Mouse (Mus musculus): ENCODE measurements around the gene Klrb1f. TPM values are rescaled to one million over a fixed set of nuclear protein-coding genes. Genes with fewer than 3 reads are reported as not detected.

Gene Klrb1f
- polyA plus RNA-seq, 1 experiment from 2014 or later = 0.87 TPM

GRCm38 (mm10) chr6:129013762-129014276, 31.9 kb upstream of the Klrb1f start:
- H3K9ac ChIP-seq (ENCODE audit: low read depth, low read length) = no peak overlapping the region
- 87% methylated on average over 5 of the region's 5 CpGs for WGBS
- no peak for ATAC-seq
- no peaks in the 10 kb centered on the region for H3K36me3 ChIP-seq (ENCODE audit: control insufficient read depth, insufficient read depth, low read length)
- H3K27ac ChIP-seq (ENCODE audit: low read length) = no peak overlapping the region
- H3K27me3 ChIP-seq (ENCODE audit: control insufficient read depth, insufficient read depth, low read depth, low read length) = no peaks in the 10 kb centered on the region
- no peak overlapping the region for H3K4me2 ChIP-seq (ENCODE audit: low read length)
- no peaks in the 10 kb centered on the region for H3K9me3 ChIP-seq (replicated peaks; ENCODE audit: control insufficient read depth, low read length, poor library complexity, severe bottlenecking)
- H3K4me3 ChIP-seq (ENCODE audit: low read depth, low read length) = no peak overlapping the region
- H3K4me1 ChIP-seq (ENCODE audit: control insufficient read depth, insufficient read depth, low read length) = no peaks in the 10 kb centered on the region

GRCm38 (mm10) chr6:129014399-129014798, 31.3 kb upstream of the Klrb1f start:
- Histone ChIP-seq H3K27me3 (ENCODE audit: control insufficient read depth, insufficient read depth, low read depth, low read length) (no peaks in the 10 kb centered on the region), H3K27ac (ENCODE audit: low read length) (no peak overlapping the region), H3K4me1 (ENCODE audit: control insufficient read depth, insufficient read depth, low read length) (no peaks in the 10 kb centered on the region), H3K36me3 (ENCODE audit: control insufficient read depth, insufficient read depth, low read length) (no peaks in the 10 kb centered on the region), H3K9ac (ENCODE audit: low read depth, low read length) (no peak overlapping the region), H3K4me3 (ENCODE audit: low read depth, low read length) (no peak overlapping the region), H3K9me3 (replicated peaks; ENCODE audit: control insufficient read depth, low read length, poor library complexity, severe bottlenecking) (no peaks in the 10 kb centered on the region), H3K4me2 (ENCODE audit: low read length) (no peak overlapping the region)
- no peak for ATAC-seq
- 85% methylated on average over 1 of the region's 1 CpGs for WGBS

GRCm38 (mm10) chr6:129027451-129028248, 18.1 kb upstream of the Klrb1f start:
- H3K36me3 ChIP-seq (ENCODE audit: control insufficient read depth, insufficient read depth, low read length) = no peaks in the 10 kb centered on the region
- 92% methylated on average over 8 of the region's 8 CpGs for WGBS
- no peak overlapping the region for H3K9ac ChIP-seq (ENCODE audit: low read depth, low read length)
- H3K4me1 ChIP-seq (ENCODE audit: control insufficient read depth, insufficient read depth, low read length) = no peaks in the 10 kb centered on the region
- H3K27me3 ChIP-seq (ENCODE audit: control insufficient read depth, insufficient read depth, low read depth, low read length) = no peaks in the 10 kb centered on the region
- no peaks in the 10 kb centered on the region for H3K9me3 ChIP-seq (replicated peaks; ENCODE audit: control insufficient read depth, low read length, poor library complexity, severe bottlenecking)
- no peak for ATAC-seq
- no peak overlapping the region for H3K27ac ChIP-seq (ENCODE audit: low read length)
- H3K4me2 ChIP-seq (ENCODE audit: low read length) = no peak overlapping the region
- no peak overlapping the region for H3K4me3 ChIP-seq (ENCODE audit: low read depth, low read length)

DNA sequence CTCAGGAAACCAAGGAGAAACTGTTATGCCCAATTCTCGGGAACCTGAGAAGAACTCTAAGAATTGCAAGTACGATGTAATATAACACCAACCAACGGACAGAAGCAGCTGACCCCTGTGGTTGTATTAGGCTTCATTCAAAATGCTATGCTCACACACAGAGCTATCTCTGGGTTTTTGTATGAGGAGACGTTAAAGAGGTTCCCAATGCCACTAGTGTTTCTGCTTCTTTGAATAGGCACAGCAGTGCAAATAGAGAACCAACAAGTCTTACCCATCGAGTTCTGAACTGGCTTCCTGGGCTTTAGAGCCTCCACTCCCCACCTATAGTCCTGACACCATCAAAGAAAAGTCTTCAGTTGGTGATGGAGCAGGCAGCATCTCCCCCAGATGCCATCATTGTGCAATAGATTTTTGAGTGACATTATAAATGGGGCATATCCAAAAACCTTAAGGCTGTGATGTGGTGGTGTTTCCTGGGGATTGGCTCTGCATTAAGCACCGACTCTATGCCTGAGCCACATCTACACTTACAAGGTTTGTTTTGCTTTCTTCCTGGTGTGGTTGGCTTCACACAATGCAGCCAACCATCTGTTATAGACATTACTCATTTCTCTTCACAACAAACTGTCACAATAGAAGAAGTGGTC, 15.4 kb upstream of the Klrb1f start:
- H3K4me2 ChIP-seq (ENCODE audit: low read length) = no peak overlapping the region
- no peaks in the 10 kb centered on the region for H3K36me3 ChIP-seq (ENCODE audit: control insufficient read depth, insufficient read depth, low read length)
- H3K27ac ChIP-seq (ENCODE audit: low read length) = no peak overlapping the region
- no peaks in the 10 kb centered on the region for H3K9me3 ChIP-seq (replicated peaks; ENCODE audit: control insufficient read depth, low read length, poor library complexity, severe bottlenecking)
- H3K27me3 ChIP-seq (ENCODE audit: control insufficient read depth, insufficient read depth, low read depth, low read length) = no peaks in the 10 kb centered on the region
- no peak overlapping the region for H3K4me3 ChIP-seq (ENCODE audit: low read depth, low read length)
- no peaks in the 10 kb centered on the region for H3K4me1 ChIP-seq (ENCODE audit: control insufficient read depth, insufficient read depth, low read length)
- 63% methylated on average over 6 of the region's 6 CpGs for WGBS
- ATAC-seq = no peak
- no peak overlapping the region for H3K9ac ChIP-seq (ENCODE audit: low read depth, low read length)

- H3K9me3 ChIP-seq (replicated peaks; ENCODE audit: control insufficient read depth, low read length, poor library complexity, severe bottlenecking) = no peaks in the 10 kb centered on the region
- no peak overlapping the region for H3K9ac ChIP-seq (ENCODE audit: low read depth, low read length)
- no peak for ATAC-seq
- no peaks in the 10 kb centered on the region for H3K27me3 ChIP-seq (ENCODE audit: control insufficient read depth, insufficient read depth, low read depth, low read length)
- 92% methylated on average over 2 of the region's 2 CpGs for WGBS
- no peaks in the 10 kb centered on the region for H3K36me3 ChIP-seq (ENCODE audit: control insufficient read depth, insufficient read depth, low read length)
- H3K4me1 ChIP-seq (ENCODE audit: control insufficient read depth, insufficient read depth, low read length) = no peaks in the 10 kb centered on the region
- H3K4me2 ChIP-seq (ENCODE audit: low read length) = no peak overlapping the region
- no peak overlapping the region for H3K27ac ChIP-seq (ENCODE audit: low read length)
- no peak overlapping the region for H3K4me3 ChIP-seq (ENCODE audit: low read depth, low read length)
Observed at GRCm38 (mm10) chr6:129030964-129031363, 14.7 kb upstream of the Klrb1f start.

GRCm38 (mm10) chr6:129033397-129033796, 12.3 kb upstream of the Klrb1f start:
- no peak overlapping the region for H3K9ac ChIP-seq (ENCODE audit: low read depth, low read length)
- H3K4me2 ChIP-seq (ENCODE audit: low read length) = no peak overlapping the region
- H3K4me1 ChIP-seq (ENCODE audit: control insufficient read depth, insufficient read depth, low read length) = no peaks in the 10 kb centered on the region
- no peaks in the 10 kb centered on the region for H3K36me3 ChIP-seq (ENCODE audit: control insufficient read depth, insufficient read depth, low read length)
- no peak for ATAC-seq
- no peaks in the 10 kb centered on the region for H3K27me3 ChIP-seq (ENCODE audit: control insufficient read depth, insufficient read depth, low read depth, low read length)
- no peaks in the 10 kb centered on the region for H3K9me3 ChIP-seq (replicated peaks; ENCODE audit: control insufficient read depth, low read length, poor library complexity, severe bottlenecking)
- WGBS = 91% methylated on average over 2 of the region's 2 CpGs
- no peak overlapping the region for H3K27ac ChIP-seq (ENCODE audit: low read length)
- no peak overlapping the region for H3K4me3 ChIP-seq (ENCODE audit: low read depth, low read length)

GRCm38 (mm10) chr6:129035017-129035416, 10.7 kb upstream of the Klrb1f start:
- no peaks in the 10 kb centered on the region for H3K27me3 ChIP-seq (ENCODE audit: control insufficient read depth, insufficient read depth, low read depth, low read length)
- no peak overlapping the region for H3K4me2 ChIP-seq (ENCODE audit: low read length)
- no peak overlapping the region for H3K27ac ChIP-seq (ENCODE audit: low read length)
- no peaks in the 10 kb centered on the region for H3K4me1 ChIP-seq (ENCODE audit: control insufficient read depth, insufficient read depth, low read length)
- no peak overlapping the region for H3K9ac ChIP-seq (ENCODE audit: low read depth, low read length)
- 72% methylated on average over 2 of the region's 2 CpGs for WGBS
- no peak overlapping the region for H3K4me3 ChIP-seq (ENCODE audit: low read depth, low read length)
- no peaks in the 10 kb centered on the region for H3K9me3 ChIP-seq (replicated peaks; ENCODE audit: control insufficient read depth, low read length, poor library complexity, severe bottlenecking)
- no peaks in the 10 kb centered on the region for H3K36me3 ChIP-seq (ENCODE audit: control insufficient read depth, insufficient read depth, low read length)
- ATAC-seq = no peak

GRCm38 (mm10) chr6:129036326-129036725, 9.4 kb upstream of the Klrb1f start:
- Histone ChIP-seq H3K9me3 (replicated peaks; ENCODE audit: control insufficient read depth, low read length, poor library complexity, severe bottlenecking) (no peaks in the 10 kb centered on the region), H3K4me1 (ENCODE audit: control insufficient read depth, insufficient read depth, low read length) (no peaks in the 10 kb centered on the region), H3K27ac (ENCODE audit: low read length) (no peak overlapping the region), H3K4me2 (ENCODE audit: low read length) (no peak overlapping the region), H3K27me3 (ENCODE audit: control insufficient read depth, insufficient read depth, low read depth, low read length) (no peaks in the 10 kb centered on the region), H3K4me3 (ENCODE audit: low read depth, low read length) (no peak overlapping the region), H3K36me3 (ENCODE audit: control insufficient read depth, insufficient read depth, low read length) (no peaks in the 10 kb centered on the region), H3K9ac (ENCODE audit: low read depth, low read length) (no peak overlapping the region)
- ATAC-seq = no peak

DNA sequence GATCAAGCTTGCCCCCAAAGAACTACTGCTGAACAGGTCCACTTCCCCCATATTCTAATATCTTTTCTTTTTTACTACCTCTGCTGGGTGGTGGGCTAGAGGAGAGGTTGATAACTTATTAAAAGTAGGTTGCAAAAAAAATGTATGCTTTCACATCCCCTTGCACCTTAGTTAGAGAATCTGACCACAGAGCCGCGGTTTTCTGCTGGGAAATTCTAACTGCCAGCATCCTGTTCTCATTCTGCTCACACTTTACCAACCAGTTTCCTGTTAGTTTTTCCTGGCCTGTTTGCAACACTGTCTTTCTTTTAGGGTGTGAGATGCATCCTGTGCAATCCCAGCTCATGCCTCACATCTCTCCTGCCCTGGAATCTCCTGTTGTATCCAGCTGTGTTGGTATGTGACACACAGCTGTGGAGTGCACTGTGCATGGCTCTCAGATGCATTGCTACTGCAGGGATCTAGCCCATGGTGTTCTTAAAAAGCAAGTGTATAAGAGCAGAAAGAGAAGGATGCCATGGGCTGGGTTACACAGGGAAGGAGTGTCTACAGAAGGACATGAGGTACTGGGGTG, 8.7 kb upstream of the Klrb1f start:
- Histone ChIP-seq H3K27me3 (ENCODE audit: control insufficient read depth, insufficient read depth, low read depth, low read length) (no peaks in the 10 kb centered on the region), H3K9ac (ENCODE audit: low read depth, low read length) (no peak overlapping the region), H3K36me3 (ENCODE audit: control insufficient read depth, insufficient read depth, low read length) (no peaks in the 10 kb centered on the region), H3K4me3 (ENCODE audit: low read depth, low read length) (no peak overlapping the region), H3K4me2 (ENCODE audit: low read length) (no peak overlapping the region), H3K27ac (ENCODE audit: low read length) (no peak overlapping the region), H3K4me1 (ENCODE audit: control insufficient read depth, insufficient read depth, low read length) (no peaks in the 10 kb centered on the region), H3K9me3 (replicated peaks; ENCODE audit: control insufficient read depth, low read length, poor library complexity, severe bottlenecking) (no peaks in the 10 kb centered on the region)
- ATAC-seq = no peak
- 100% methylated on average over 2 of the region's 2 CpGs for WGBS

Data from midbrain, embryonic 16.5 days (tissue).